Mouse (Mus musculus): Measurements from ENCODE around the gene Pdzrn4.
"Not testable (repeated sequence)": the region's sequence is repeated elsewhere in the genome, so short reads cannot be mapped to it uniquely, and the experiment has no call there.

- TF ChIP-seq CTCF (IDR thresholded peaks at IDR 0.05; ENCODE audit: insufficient read depth, low read length); POLR2A (IDR thresholded peaks at IDR 0.05; ENCODE audit: borderline replicate concordance, extremely low read depth, low read depth, low read length): not testable (repeated sequence)
Observed at GRCm38 (mm10) chr15:92348453-92348852, 48.2 kb upstream of the Pdzrn4 start.
